Mouse (Mus musculus) cerebellum, adult 2 months (tissue): Measurements from ENCODE around the gene Socs3. TPM values are rescaled to one million over a fixed set of nuclear protein-coding genes. Genes with fewer than 3 reads are reported as not detected.
A peak's percentile ranks its signal among the peaks of the same experiment; 100 is the strongest.

Experiments used
- DNase-seq, 2 experiments: peaks; one replicate each; pipeline ENCODE4 v3.0.0; 2021
- H3K27ac ChIP-seq: fragments of 200-500 bp; 2 replicates; pipeline ENCODE4 v1.5.1; 2012; ENCODE audit warnings: low read length, control low read depth, inconsistent platforms; ENCODE audit not compliant: insufficient read depth
- H3K27me3 ChIP-seq: fragments of 200-500 bp; 2 replicates; pipeline ENCODE4 v1.6.1; 2012; ENCODE audit warnings: inconsistent platforms, mild to moderate bottlenecking, low read length, moderate library complexity; ENCODE audit not compliant: control insufficient read depth, insufficient read depth
- H3K4me1 ChIP-seq: fragments of 200-500 bp; 2 replicates; pipeline ENCODE4 v1.6.1; 2011; ENCODE audit warnings: low read length; ENCODE audit not compliant: control insufficient read depth, insufficient read depth
- H3K4me3 ChIP-seq: fragments of 200-500 bp; replicated peaks from 2 replicates; pipeline ENCODE3; 2011; ENCODE audit warnings: mild to moderate bottlenecking, low read depth, low read length, control low read depth; ENCODE audit not compliant: insufficient read depth
- CTCF ChIP-seq: fragments of 200-500 bp; IDR thresholded peaks from 2 replicates; pipeline ENCODE4 v1.5.1; 2011; ENCODE audit warnings: low read depth, mild to moderate bottlenecking, control low read depth, low read length, moderate library complexity, borderline replicate concordance; ENCODE audit not compliant: insufficient read depth
- POLR2A ChIP-seq: fragments of 200-500 bp; IDR thresholded peaks from 2 replicates; pipeline ENCODE4 v1.6.1; 2011; ENCODE audit warnings: low read length, control low read depth, borderline replicate concordance; ENCODE audit not compliant: insufficient read depth
- WGBS: fragments of 180-500 bp; shearing (Covaris S2); methylation state at CpG from one replicate; pipeline ENCODE4 v1.1.7; 2018; 5-methylcytosine and 5-hydroxymethylcytosine counted together
- polyA plus RNA-seq: library from polyadenylated mRNA; depleted of rRNA; stranded (reverse); fragments of >200 nt; gene quantifications from 2 replicates; pipeline ENCODE4 v1.2.3, GENCODE M21; 2012

The Socs3 gene
- polyA plus RNA-seq, 1 experiment, result 1.6 TPM

DNA sequence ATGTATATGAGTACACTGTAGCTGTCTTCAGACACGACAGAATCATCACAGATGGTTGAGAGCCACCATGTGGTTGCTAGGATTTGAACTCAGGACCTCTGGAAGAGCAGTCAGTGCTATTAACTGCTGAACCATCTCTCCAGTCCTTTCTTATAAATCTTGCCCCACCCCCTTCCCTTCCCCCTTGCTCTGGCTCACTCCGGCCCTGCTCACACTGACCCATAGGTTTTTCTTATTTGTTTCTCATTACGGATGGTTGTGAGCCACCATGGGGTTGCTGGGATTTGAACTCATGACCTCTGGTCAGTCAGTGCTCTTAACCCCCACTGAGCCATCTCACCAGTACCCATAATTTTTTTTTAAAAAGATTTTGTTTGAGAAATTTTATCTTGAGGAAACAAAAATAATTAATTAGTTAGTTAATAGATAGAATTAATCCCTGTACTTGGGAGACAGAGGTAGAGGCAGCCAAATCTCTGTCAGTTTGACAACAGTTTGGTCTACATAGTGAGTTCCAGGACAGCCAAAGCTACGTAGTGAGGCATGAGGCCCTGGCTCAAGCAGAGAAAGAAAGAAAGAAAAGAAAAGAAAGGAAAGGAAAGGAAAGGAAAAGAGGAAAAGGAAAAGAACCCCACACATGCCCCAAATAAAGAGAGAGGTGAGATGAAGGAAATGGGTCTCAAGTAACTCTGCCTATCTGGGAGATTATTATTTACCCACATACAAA, 30.7 kb downstream of the Socs3 start:
- Histone ChIP-seq H3K4me1 (peaks cover 15% of the 10 kb centered on the region), H3K4me3 (no peak overlapping the region), H3K27me3 (no peaks in the 10 kb centered on the region), H3K27ac (no peak overlapping the region)
- DNase-seq, result no peak
- TF ChIP-seq POLR2A (no peak), CTCF (no peak)
- WGBS, result 57% methylated on average over 4 of the region's 4 CpGs

DNA sequence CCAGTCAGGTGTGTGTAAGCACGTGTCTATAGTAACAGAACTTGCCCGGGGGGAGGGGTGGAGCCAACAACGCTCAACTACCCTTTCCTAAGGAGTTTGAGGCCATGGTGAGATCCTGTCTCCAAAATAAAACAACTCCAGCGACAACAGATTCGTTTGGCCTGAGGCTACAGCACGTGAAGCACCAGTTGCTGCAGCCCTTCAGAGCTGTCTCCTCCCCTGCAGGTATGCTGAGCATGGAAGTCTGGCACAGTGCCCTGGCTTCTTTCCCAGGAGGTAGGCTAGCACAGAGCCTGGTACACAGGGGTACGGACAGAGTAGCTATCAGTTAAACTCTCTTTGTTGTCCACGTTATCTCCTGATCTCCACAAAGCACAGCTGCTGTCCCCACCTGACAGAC, 33.6 kb downstream of the Socs3 start:
- no peaks in the 10 kb centered on the region for H3K27me3 ChIP-seq
- no peak for TF ChIP-seq POLR2A
- TF ChIP-seq CTCF, result no peak
- no peak overlapping the region for H3K4me3 ChIP-seq
- H3K4me1 ChIP-seq, result peaks cover 15% of the 10 kb centered on the region
- DNase-seq, result peak; percentile 64 to 66
- no peak overlapping the region for H3K27ac ChIP-seq
- WGBS, result 22% methylated on average over 8 of the region's 8 CpGs

- peaks cover 15% of the 10 kb centered on the region for H3K4me1 ChIP-seq
- WGBS, result 68% methylated on average over 9 of the region's 9 CpGs
- no peak overlapping the region for H3K27ac ChIP-seq
- TF ChIP-seq POLR2A (no peak), CTCF (no peak)
- H3K27me3 ChIP-seq, result peaks cover 1% of the 10 kb centered on the region; the same call in 1 of the 2 replicates
- no peak overlapping the region for H3K4me3 ChIP-seq
- no peak for DNase-seq
These were observed 34.2 kb downstream of the Socs3 start for GRCm38 (mm10) chr11:117935616-117936015.

GRCm38 (mm10) chr11:117934576-117935368, 35.1 kb downstream of the Socs3 start:
- no peak overlapping the region for H3K27ac ChIP-seq
- H3K27me3 ChIP-seq, result peaks cover 1% of the 10 kb centered on the region; the same call in 1 of the 2 replicates
- DNase-seq, result no peak
- TF ChIP-seq POLR2A, result no peak
- TF ChIP-seq CTCF, result no peak
- peaks cover 10% of the 10 kb centered on the region for H3K4me1 ChIP-seq
- 89% methylated on average over 5 of the region's 5 CpGs for WGBS
- H3K4me3 ChIP-seq, result no peak overlapping the region

DNA sequence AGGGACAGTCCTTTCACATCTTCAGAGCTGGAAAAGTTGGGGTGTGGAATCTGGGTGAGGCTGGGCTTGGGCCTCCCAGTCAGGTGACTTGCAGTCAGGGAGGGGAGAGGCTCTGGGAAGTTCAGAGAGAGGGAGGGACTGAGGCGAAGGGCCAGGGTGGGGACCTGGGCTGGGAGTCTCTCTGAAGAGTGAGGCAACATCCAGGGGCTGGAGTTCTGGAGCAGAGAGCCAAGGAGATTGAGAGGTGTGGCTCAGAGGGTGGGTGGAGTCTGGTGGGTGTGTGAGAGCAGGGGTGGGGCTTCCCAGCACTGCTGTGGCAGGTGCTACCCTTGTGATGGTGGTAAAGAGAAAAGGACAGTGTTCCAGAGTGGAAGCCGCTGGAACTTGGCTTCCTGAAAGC, 35.7 kb downstream of the Socs3 start:
- H3K27me3 ChIP-seq, result peaks cover 1% of the 10 kb centered on the region; the same call in 1 of the 2 replicates
- no peak for DNase-seq
- TF ChIP-seq CTCF (no peak), POLR2A (no peak)
- H3K4me1 ChIP-seq, result peaks cover 6% of the 10 kb centered on the region; the same call in 1 of the 2 replicates
- WGBS, result 87% methylated on average over 2 of the region's 2 CpGs
- no peak overlapping the region for H3K4me3 ChIP-seq
- H3K27ac ChIP-seq, result no peak overlapping the region

DNA sequence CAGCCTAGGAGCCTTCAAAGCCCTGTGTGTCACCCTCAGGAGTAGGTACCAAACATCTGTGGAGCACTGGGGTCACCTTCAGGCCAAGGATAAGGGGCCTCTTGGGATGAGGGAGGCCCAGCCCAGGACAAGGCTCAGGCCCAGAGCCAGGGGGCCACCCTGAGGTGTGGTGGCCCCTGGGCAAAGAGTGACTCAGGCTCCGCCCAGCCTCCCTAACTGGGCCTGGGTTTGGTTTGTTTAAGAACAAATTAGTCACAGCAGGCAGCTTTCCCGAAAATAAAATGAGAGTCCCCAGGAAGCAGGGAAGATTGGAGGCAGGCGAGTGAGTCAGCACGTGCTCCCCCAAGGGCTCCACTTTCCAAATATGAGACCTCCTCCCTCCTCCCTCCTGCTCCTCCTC, 37.7 kb downstream of the Socs3 start:
- Histone ChIP-seq H3K27ac (no peak overlapping the region), H3K4me3 (no peak overlapping the region), H3K4me1 (peaks cover 6% of the 10 kb centered on the region; the same call in 1 of the 2 replicates), H3K27me3 (peaks cover 1% of the 10 kb centered on the region; the same call in 1 of the 2 replicates)
- WGBS, result 91% methylated on average over 4 of the region's 4 CpGs
- TF ChIP-seq POLR2A (no peak), CTCF (no peak)
- no peak for DNase-seq

DNA sequence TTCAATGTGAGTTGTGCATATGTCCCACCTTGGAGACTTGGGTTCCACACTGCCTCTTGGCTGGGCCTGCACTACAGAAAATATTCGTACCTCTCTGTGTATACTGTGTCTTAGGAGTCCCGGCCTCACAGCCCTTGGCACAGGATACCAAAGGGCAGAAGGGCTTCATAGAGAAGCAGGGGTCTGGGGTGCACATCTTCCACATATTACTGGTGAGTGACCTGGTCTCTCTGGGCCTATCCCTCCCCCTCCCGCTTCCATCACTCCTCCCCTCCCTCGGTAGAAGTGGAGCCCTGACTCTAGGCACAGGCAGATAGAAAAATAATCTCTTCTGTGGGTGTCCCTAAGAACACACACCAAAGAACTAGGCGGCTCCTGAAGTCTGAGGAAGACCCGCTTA, 38.3 kb downstream of the Socs3 start:
- 91% methylated on average over 6 of the region's 6 CpGs for WGBS
- DNase-seq, result no peak
- Histone ChIP-seq H3K4me1 (peaks cover 6% of the 10 kb centered on the region; the same call in 1 of the 2 replicates), H3K4me3 (no peak overlapping the region), H3K27me3 (peaks cover 1% of the 10 kb centered on the region; the same call in 1 of the 2 replicates), H3K27ac (no peak overlapping the region)
- no peak for TF ChIP-seq CTCF
- TF ChIP-seq POLR2A, result no peak
